Mouse (Mus musculus): Measurements from ENCODE around the gene Foxp1. TPM values are rescaled to one million over a fixed set of nuclear protein-coding genes. Genes with fewer than 3 reads are reported as not detected.

Gene Foxp1
- polyA plus RNA-seq, 1 experiment from 2014 or later: 110 TPM

- peak overlapping the region; percentile 59 for H3K27ac ChIP-seq (ENCODE audit: low read depth, low read length)
- peaks cover 16% of the 10 kb centered on the region for H3K4me1 ChIP-seq (ENCODE audit: control insufficient read depth, insufficient read depth, low read length)
- H3K4me2 ChIP-seq: no peak overlapping the region
- no peak overlapping the region for H3K9ac ChIP-seq (ENCODE audit: low read depth, low read length)
- H3K4me3 ChIP-seq (ENCODE audit: low read depth, low read length): no peak overlapping the region
- no peaks in the 10 kb centered on the region for H3K27me3 ChIP-seq (ENCODE audit: control insufficient read depth, insufficient read depth, low read length)
- H3K36me3 ChIP-seq (ENCODE audit: control insufficient read depth, insufficient read depth, low read length): no peaks in the 10 kb centered on the region
- 62% methylated on average over 6 of the region's 6 CpGs for WGBS (ENCODE audit: insufficient replicate concordance)
- ATAC-seq (replicated peaks; ENCODE audit: insufficient number of reproducible peaks, low FRiP score, low TSS enrichment): no peak
- no peaks in the 10 kb centered on the region for H3K9me3 ChIP-seq (replicated peaks; ENCODE audit: control insufficient read depth, low read length)
Observed at GRCm38 (mm10) chr6:99359765-99360499, 162.6 kb downstream of the Foxp1 start.

GRCm38 (mm10) chr6:99359036-99359698, 163.4 kb downstream of the Foxp1 start:
- 83% methylated on average over 9 of the region's 9 CpGs for WGBS (ENCODE audit: insufficient replicate concordance)
- no peak for ATAC-seq (replicated peaks; ENCODE audit: insufficient number of reproducible peaks, low FRiP score, low TSS enrichment)
- H3K4me2 ChIP-seq: no peak overlapping the region
- H3K27me3 ChIP-seq (ENCODE audit: control insufficient read depth, insufficient read depth, low read length): no peaks in the 10 kb centered on the region
- H3K9me3 ChIP-seq (replicated peaks; ENCODE audit: control insufficient read depth, low read length): no peaks in the 10 kb centered on the region
- no peak overlapping the region for H3K9ac ChIP-seq (ENCODE audit: low read depth, low read length)
- H3K4me1 ChIP-seq (ENCODE audit: control insufficient read depth, insufficient read depth, low read length): peaks cover 17% of the 10 kb centered on the region
- H3K27ac ChIP-seq (ENCODE audit: low read depth, low read length): peak overlapping the region; percentile 59
- H3K4me3 ChIP-seq (ENCODE audit: low read depth, low read length): no peak overlapping the region
- H3K36me3 ChIP-seq (ENCODE audit: control insufficient read depth, insufficient read depth, low read length): no peaks in the 10 kb centered on the region

- no peak overlapping the region for H3K27ac ChIP-seq (ENCODE audit: low read depth, low read length)
- no peak overlapping the region for H3K9ac ChIP-seq (ENCODE audit: low read depth, low read length)
- no peaks in the 10 kb centered on the region for H3K27me3 ChIP-seq (ENCODE audit: control insufficient read depth, insufficient read depth, low read length)
- peaks cover 22% of the 10 kb centered on the region for H3K4me1 ChIP-seq (ENCODE audit: control insufficient read depth, insufficient read depth, low read length)
- H3K9me3 ChIP-seq (replicated peaks; ENCODE audit: control insufficient read depth, low read length): no peaks in the 10 kb centered on the region
- no peak overlapping the region for H3K4me3 ChIP-seq (ENCODE audit: low read depth, low read length)
- no peak overlapping the region for H3K4me2 ChIP-seq
- no peak for ATAC-seq (replicated peaks; ENCODE audit: insufficient number of reproducible peaks, low FRiP score, low TSS enrichment)
- 63% methylated on average over 2 of the region's 2 CpGs for WGBS (ENCODE audit: insufficient replicate concordance)
- H3K36me3 ChIP-seq (ENCODE audit: control insufficient read depth, insufficient read depth, low read length): no peaks in the 10 kb centered on the region
Observed at GRCm38 (mm10) chr6:99357931-99358330, 164.6 kb downstream of the Foxp1 start.

- H3K36me3 ChIP-seq (ENCODE audit: control insufficient read depth, insufficient read depth, low read length): no peaks in the 10 kb centered on the region
- no peak overlapping the region for H3K4me3 ChIP-seq (ENCODE audit: low read depth, low read length)
- peaks cover 24% of the 10 kb centered on the region for H3K4me1 ChIP-seq (ENCODE audit: control insufficient read depth, insufficient read depth, low read length)
- H3K9ac ChIP-seq (ENCODE audit: low read depth, low read length): no peak overlapping the region
- no peak for ATAC-seq (replicated peaks; ENCODE audit: insufficient number of reproducible peaks, low FRiP score, low TSS enrichment)
- H3K27me3 ChIP-seq (ENCODE audit: control insufficient read depth, insufficient read depth, low read length): no peaks in the 10 kb centered on the region
- 52% methylated on average over 2 of the region's 2 CpGs for WGBS (ENCODE audit: insufficient replicate concordance)
- H3K4me2 ChIP-seq: no peak overlapping the region
- H3K9me3 ChIP-seq (replicated peaks; ENCODE audit: control insufficient read depth, low read length): no peaks in the 10 kb centered on the region
- no peak overlapping the region for H3K27ac ChIP-seq (ENCODE audit: low read depth, low read length)
Observed at GRCm38 (mm10) chr6:99354338-99354737, 168.2 kb downstream of the Foxp1 start.

GRCm38 (mm10) chr6:99353441-99353840, 169.1 kb downstream of the Foxp1 start:
- Histone ChIP-seq H3K4me1 (ENCODE audit: control insufficient read depth, insufficient read depth, low read length) (peaks cover 21% of the 10 kb centered on the region), H3K36me3 (ENCODE audit: control insufficient read depth, insufficient read depth, low read length) (no peaks in the 10 kb centered on the region)

GRCm38 (mm10) chr6:99350566-99350965, 172.0 kb downstream of the Foxp1 start:
- Histone ChIP-seq H3K27me3 (ENCODE audit: control insufficient read depth, insufficient read depth, low read length) (no peaks in the 10 kb centered on the region), H3K36me3 (ENCODE audit: control insufficient read depth, insufficient read depth, low read length) (no peaks in the 10 kb centered on the region), H3K9me3 (replicated peaks; ENCODE audit: control insufficient read depth, low read length) (no peaks in the 10 kb centered on the region), H3K4me1 (ENCODE audit: control insufficient read depth, insufficient read depth, low read length) (peaks cover 21% of the 10 kb centered on the region), H3K4me2 (no peak overlapping the region), H3K27ac (ENCODE audit: low read depth, low read length) (peak overlapping the region; percentile 64; the same call in 1 of the 2 replicates), H3K4me3 (ENCODE audit: low read depth, low read length) (no peak overlapping the region), H3K9ac (ENCODE audit: low read depth, low read length) (no peak overlapping the region)
- 20% methylated on average over 3 of the region's 3 CpGs for WGBS (ENCODE audit: insufficient replicate concordance)
- ATAC-seq (replicated peaks; ENCODE audit: insufficient number of reproducible peaks, low FRiP score, low TSS enrichment): 0 out of 2 replicates have a peak, but pooled peaks have one; percentile 22

More at GRCm38 (mm10) chr6:99353441-99353840, 169.1 kb downstream of the Foxp1 start:
- WGBS (ENCODE audit: insufficient replicate concordance): 62% methylated on average over 2 of the region's 2 CpGs
- no peak overlapping the region for H3K9ac ChIP-seq (ENCODE audit: low read depth, low read length)
- no peak overlapping the region for H3K27ac ChIP-seq (ENCODE audit: low read depth, low read length)
- no peak overlapping the region for H3K4me2 ChIP-seq
- H3K9me3 ChIP-seq (replicated peaks; ENCODE audit: control insufficient read depth, low read length): no peaks in the 10 kb centered on the region
- ATAC-seq (replicated peaks; ENCODE audit: insufficient number of reproducible peaks, low FRiP score, low TSS enrichment): no peak
- no peaks in the 10 kb centered on the region for H3K27me3 ChIP-seq (ENCODE audit: control insufficient read depth, insufficient read depth, low read length)
- no peak overlapping the region for H3K4me3 ChIP-seq (ENCODE audit: low read depth, low read length)

GRCm38 (mm10) chr6:99350156-99350555, 172.4 kb downstream of the Foxp1 start:
- Histone ChIP-seq H3K9me3 (replicated peaks; ENCODE audit: control insufficient read depth, low read length) (no peaks in the 10 kb centered on the region), H3K4me2 (no peak overlapping the region; the same call in 1 of the 2 replicates), H3K9ac (ENCODE audit: low read depth, low read length) (no peak overlapping the region), H3K36me3 (ENCODE audit: control insufficient read depth, insufficient read depth, low read length) (no peaks in the 10 kb centered on the region), H3K4me3 (ENCODE audit: low read depth, low read length) (no peak overlapping the region), H3K27ac (ENCODE audit: low read depth, low read length) (peak overlapping the region; percentile 64; the same call in 1 of the 2 replicates), H3K4me1 (ENCODE audit: control insufficient read depth, insufficient read depth, low read length) (peaks cover 18% of the 10 kb centered on the region), H3K27me3 (ENCODE audit: control insufficient read depth, insufficient read depth, low read length) (no peaks in the 10 kb centered on the region)
- 0 out of 2 replicates have a peak, but pooled peaks have one; percentile 55 for ATAC-seq (replicated peaks; ENCODE audit: insufficient number of reproducible peaks, low FRiP score, low TSS enrichment)
- 16% methylated on average over 5 of the region's 5 CpGs for WGBS (ENCODE audit: insufficient replicate concordance)

- Histone ChIP-seq H3K9ac (ENCODE audit: low read depth, low read length) (no peak overlapping the region), H3K4me3 (ENCODE audit: low read depth, low read length) (no peak overlapping the region), H3K4me2 (no peak overlapping the region), H3K27ac (ENCODE audit: low read depth, low read length) (no peak overlapping the region), H3K27me3 (ENCODE audit: control insufficient read depth, insufficient read depth, low read length) (no peaks in the 10 kb centered on the region), H3K36me3 (ENCODE audit: control insufficient read depth, insufficient read depth, low read length) (no peaks in the 10 kb centered on the region), H3K9me3 (replicated peaks; ENCODE audit: control insufficient read depth, low read length) (no peaks in the 10 kb centered on the region), H3K4me1 (ENCODE audit: control insufficient read depth, insufficient read depth, low read length) (peaks cover 11% of the 10 kb centered on the region)
- ATAC-seq (replicated peaks; ENCODE audit: insufficient number of reproducible peaks, low FRiP score, low TSS enrichment): no peak
- 69% methylated on average over 10 of the region's 10 CpGs for WGBS (ENCODE audit: insufficient replicate concordance)
Observed at GRCm38 (mm10) chr6:99347836-99348235, 174.7 kb downstream of the Foxp1 start.
